Mouse (Mus musculus) lung, adult 2 months (tissue): Measurements from ENCODE around the gene Gpc6.

Source experiments
- CTCF ChIP-seq: fragments of 200-500 bp; IDR thresholded peaks from 2 replicates; pipeline ENCODE4 v1.5.1; 2011; ENCODE audit warnings: mild to moderate bottlenecking, low read length, control low read depth; ENCODE audit not compliant: insufficient read depth
- POLR2A ChIP-seq: fragments of 200-500 bp; IDR thresholded peaks from 2 replicates; pipeline ENCODE4 v1.6.1; 2011; ENCODE audit warnings: low read depth, mild to moderate bottlenecking, control low read depth, low read length, borderline replicate concordance; ENCODE audit errors: extremely low read depth

- TF ChIP-seq CTCF (no peak), POLR2A (no peak)
Measured at GRCm38 (mm10) chr14:116975224-116975623, 50.1 kb downstream of the Gpc6 start.
